Mouse (Mus musculus): ENCODE results near the gene Aipl1. TPM values are rescaled to one million over a fixed set of nuclear protein-coding genes. Genes with fewer than 3 reads are reported as not detected.
"Not testable (repeated sequence)": the region's sequence is repeated elsewhere in the genome, so short reads cannot be mapped to it uniquely, and the experiment has no call there.

The Aipl1 gene
- polyA plus RNA-seq, 1 experiment = not detected

GRCm38 (mm10) chr11:72023581-72023980 is 13.7 kb downstream of the Aipl1 start:
- DNase-seq (ENCODE audit: low read depth, low spot score) = no peak
- WGBS = 22% methylated on average over 10 of the region's 10 CpGs

- no peak for DNase-seq (ENCODE audit: low read depth, low spot score)
- 65% methylated on average over 6 of the region's 6 CpGs for WGBS
Observed at GRCm38 (mm10) chr11:72022827-72023226, 14.5 kb downstream of the Aipl1 start.

DNA sequence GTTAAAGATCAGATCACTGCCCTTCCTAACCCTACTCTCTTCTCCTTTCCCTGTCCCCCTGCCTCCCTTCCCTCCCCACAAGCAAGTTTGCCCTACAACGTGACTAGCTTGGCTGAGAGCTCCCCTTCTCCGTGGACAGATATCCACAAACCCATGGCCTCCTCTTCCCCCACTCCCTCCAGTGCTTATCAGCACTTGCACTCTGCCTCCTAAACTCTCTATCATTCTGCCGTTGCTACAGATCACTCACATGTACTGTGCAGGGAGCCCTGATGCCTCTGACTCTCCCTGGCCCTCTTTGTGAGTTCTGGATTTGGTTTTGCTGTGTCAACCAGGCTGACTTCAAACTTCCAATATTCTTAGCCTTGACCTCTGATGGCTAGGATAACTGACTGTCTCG is 16.3 kb downstream of the Aipl1 start:
- WGBS = 68% methylated on average over 4 of the region's 4 CpGs
- DNase-seq (ENCODE audit: low read depth, low spot score) = no peak

- 32% methylated on average over 9 of the region's 9 CpGs for WGBS
- DNase-seq (ENCODE audit: low read depth, low spot score) = no peak
Observed at GRCm38 (mm10) chr11:72017253-72017601, 20.1 kb downstream of the Aipl1 start.

GRCm38 (mm10) chr11:72016518-72017252 is 20.6 kb downstream of the Aipl1 start:
- WGBS = 75% methylated on average over 13 of the region's 13 CpGs
- DNase-seq (ENCODE audit: low read depth, low spot score) = no peak

DNA sequence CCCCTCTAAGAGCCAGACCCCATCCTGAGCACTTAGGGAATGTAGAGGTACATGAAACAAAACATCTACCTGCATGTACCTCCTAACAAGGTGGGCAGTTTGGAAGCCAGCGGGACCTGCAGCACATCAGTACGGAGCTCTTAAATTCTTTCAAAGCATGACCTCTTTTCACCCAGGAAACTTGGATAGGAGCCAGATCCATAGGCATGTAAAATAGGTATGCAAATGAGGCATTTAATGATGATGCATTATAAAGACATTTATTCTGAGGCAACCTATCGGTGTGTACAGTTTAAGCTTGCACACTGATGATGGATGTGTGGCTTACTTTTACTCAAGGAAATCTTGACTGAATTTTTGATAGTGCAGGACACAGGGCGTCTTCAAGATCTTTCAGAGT is 22.6 kb downstream of the Aipl1 start:
- no peak for DNase-seq (ENCODE audit: low read depth, low spot score)
- WGBS = 61% methylated on average over 4 of the region's 4 CpGs

DNA sequence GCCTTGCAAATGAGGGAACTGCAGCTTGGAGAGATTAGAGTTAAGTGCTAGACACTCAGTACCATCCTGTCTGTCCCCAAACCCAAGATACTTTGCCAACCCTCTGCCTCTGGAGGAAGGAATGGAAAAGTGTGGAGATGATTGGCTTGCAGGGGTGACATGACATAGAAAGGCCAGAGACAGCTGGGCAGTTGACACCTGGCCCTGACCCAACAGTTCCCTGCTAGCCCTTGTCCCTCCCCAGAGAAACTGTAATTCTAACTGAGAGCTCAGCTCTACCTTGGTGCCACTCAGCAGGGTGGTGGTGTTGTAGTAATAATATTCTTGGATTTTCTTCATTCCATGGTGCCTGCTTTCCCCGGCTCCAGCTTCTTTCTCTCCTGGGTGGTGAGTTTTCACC is 25.4 kb downstream of the Aipl1 start:
- no peak for DNase-seq (ENCODE audit: low read depth, low spot score)
- 80% methylated on average over 1 of the region's 1 CpGs for WGBS

- 17% methylated on average over 9 of the region's 9 CpGs for WGBS
- DNase-seq (ENCODE audit: low read depth, low spot score) = no peak
Observed at GRCm38 (mm10) chr11:72010940-72011722, 26.2 kb downstream of the Aipl1 start.

DNA sequence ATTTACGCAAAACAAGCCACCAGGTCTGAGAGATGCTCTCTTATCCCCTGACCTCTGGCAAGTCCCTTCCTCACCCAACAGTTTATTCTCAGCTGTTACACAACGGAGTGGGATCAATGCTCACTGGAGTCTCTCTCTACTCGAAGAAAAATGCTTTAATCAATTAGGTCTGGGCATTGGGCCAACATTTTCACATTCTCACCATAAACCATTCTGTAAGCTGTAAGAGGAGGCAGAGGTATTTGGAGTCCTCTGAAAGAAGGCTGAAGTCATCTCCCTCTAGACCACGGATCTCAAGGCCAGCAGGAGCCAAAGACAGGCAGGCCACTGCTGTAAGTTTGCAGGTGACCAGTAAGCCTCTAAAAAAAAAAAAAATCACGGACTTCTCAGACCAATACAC is 26.9 kb downstream of the Aipl1 start:
- no peak for DNase-seq (ENCODE audit: low read depth, low spot score)
- WGBS = 20% methylated on average over 5 of the region's 5 CpGs

DNA sequence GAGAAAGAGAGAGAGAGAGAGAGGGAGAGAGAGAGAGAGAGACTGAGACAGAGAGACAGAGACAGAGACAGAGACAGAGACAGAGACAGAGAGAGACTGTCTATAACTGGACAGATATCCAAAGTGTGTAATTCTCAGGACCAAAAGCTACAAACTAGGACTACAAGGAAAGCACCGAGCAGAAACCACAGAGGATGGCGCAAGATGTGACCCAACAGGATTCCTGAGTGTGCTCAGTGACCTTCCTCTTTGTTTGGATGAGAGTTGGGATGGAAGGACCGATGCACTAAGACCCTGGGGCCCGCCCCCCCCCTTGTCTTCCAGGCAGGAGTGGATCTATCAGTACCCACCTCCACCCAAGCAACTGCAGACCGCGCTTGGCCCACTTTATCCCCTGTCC is 31.8 kb downstream of the Aipl1 start:
- no peak for DNase-seq (ENCODE audit: low read depth, low spot score)
- 80% methylated on average over 6 of the region's 6 CpGs for WGBS

GRCm38 (mm10) chr11:72003171-72003570 is 34.1 kb downstream of the Aipl1 start:
- no peak for DNase-seq (ENCODE audit: low read depth, low spot score)
- 46% methylated on average over 9 of the region's 9 CpGs for WGBS

DNA sequence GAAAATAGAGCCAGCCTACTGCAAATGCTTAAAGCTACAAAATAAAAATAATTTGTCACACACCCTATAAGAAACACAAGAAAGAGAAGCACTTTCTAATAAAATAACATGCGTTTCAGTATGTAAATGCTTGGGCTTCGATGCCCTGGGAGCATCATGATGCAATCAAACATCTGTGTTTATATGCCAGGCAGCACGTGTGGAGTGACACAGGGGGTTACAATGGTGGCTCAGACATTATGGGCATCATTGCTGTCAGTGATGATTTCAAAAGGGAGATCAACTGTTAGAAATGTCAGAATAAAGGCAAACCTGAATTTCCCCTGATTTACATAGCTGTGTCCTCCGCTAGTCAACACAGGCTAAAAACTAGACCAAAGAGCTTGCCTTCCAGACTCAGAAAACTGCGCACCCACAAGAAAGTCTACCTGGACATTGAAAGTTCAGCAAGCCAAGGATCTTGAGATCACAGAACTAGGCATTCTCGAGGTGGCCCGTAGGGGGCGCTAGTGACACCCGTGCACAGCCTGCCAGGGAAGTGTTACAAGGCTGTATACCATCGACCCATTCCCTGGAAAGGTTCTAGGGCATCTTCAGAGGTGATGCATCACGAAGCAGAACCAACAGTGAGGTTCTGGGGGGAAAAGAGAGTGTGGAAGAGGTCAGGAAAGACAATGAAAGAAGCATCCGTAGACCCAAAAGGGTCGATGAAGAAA is 35.0 kb downstream of the Aipl1 start:
- 46% methylated on average over 13 of the region's 13 CpGs for WGBS
- DNase-seq (ENCODE audit: low read depth, low spot score) = no peak

DNA sequence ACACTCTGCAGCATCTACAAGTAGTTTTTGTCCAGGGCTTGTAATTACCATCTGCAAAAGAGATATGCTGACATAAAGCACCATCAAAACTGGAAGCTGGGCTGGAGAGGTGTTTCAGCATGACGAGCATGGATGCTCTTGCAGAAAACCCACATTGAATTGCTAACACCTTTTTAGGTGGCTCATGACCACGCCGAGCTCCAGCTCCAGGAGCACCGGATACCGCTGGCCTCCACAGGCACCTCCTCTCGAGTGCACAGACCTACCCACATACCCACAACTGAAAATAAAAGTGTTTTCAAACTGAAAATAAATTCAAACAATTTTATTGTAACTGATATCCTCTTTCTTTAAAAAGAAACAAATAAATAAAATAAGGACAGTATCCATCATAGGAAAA is 37.1 kb downstream of the Aipl1 start:
- 76% methylated on average over 6 of the region's 6 CpGs for WGBS
- no peak for DNase-seq (ENCODE audit: low read depth, low spot score)

DNA sequence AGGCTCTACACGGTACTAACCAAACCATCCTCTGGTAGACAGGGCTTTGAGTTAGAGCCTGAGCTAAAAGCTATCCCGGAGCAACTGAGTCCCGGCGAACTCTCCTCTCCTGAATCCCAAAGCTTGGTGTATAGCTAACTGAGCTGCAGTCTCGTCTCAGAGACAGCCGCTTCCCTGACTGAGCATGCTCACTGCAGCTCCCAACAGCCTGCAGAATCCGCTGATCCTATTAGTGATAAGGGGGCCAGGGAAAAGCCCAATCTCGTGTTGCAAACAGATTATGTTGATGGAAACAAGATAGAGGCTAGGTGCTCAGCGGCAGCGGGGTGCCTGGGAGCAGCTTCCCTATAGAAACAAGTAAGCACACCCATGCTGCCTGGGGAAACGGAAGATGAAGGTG is 40.5 kb downstream of the Aipl1 start:
- DNase-seq (ENCODE audit: low read depth, low spot score) = no peak
- 39% methylated on average over 11 of the region's 11 CpGs for WGBS

GRCm38 (mm10) chr11:71995968-71996511 is 41.3 kb downstream of the Aipl1 start:
- WGBS = 15% methylated on average over 9 of the region's 9 CpGs
- DNase-seq (ENCODE audit: low read depth, low spot score) = no peak

DNA sequence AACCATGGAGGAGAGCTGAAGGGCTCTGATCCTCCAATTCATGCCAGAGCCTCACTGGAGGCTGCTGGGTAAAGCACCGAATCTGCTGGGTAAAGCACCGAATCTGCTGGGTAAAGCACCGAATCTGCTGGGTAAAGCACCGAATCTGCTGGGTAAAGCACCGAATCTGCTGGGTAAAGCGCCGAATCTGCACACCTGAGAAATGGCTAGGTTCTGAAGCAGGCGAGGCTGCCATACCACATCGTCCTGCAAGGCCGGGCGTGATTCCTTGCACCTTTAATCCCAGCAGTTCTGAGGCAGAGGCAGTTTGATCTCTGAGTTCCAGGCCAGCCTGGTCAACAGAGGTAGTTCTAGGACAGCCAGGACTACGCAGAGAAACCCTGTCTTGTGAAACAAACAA is 44.9 kb downstream of the Aipl1 start:
- no peak for DNase-seq (ENCODE audit: low read depth, low spot score)
- WGBS = 82% methylated on average over 12 of the region's 12 CpGs

- DNase-seq (ENCODE audit: low read depth, low spot score) = peak; percentile 42
- 6% methylated on average over 5 of the region's 5 CpGs for WGBS
Observed at GRCm38 (mm10) chr11:71991541-71991940, 45.8 kb downstream of the Aipl1 start.

GRCm38 (mm10) chr11:71989407-71989806 is 47.9 kb downstream of the Aipl1 start:
- WGBS = 62% methylated on average over 5 of the region's 5 CpGs
- not testable (repeated sequence) for DNase-seq (ENCODE audit: low read depth, low spot score)

DNA sequence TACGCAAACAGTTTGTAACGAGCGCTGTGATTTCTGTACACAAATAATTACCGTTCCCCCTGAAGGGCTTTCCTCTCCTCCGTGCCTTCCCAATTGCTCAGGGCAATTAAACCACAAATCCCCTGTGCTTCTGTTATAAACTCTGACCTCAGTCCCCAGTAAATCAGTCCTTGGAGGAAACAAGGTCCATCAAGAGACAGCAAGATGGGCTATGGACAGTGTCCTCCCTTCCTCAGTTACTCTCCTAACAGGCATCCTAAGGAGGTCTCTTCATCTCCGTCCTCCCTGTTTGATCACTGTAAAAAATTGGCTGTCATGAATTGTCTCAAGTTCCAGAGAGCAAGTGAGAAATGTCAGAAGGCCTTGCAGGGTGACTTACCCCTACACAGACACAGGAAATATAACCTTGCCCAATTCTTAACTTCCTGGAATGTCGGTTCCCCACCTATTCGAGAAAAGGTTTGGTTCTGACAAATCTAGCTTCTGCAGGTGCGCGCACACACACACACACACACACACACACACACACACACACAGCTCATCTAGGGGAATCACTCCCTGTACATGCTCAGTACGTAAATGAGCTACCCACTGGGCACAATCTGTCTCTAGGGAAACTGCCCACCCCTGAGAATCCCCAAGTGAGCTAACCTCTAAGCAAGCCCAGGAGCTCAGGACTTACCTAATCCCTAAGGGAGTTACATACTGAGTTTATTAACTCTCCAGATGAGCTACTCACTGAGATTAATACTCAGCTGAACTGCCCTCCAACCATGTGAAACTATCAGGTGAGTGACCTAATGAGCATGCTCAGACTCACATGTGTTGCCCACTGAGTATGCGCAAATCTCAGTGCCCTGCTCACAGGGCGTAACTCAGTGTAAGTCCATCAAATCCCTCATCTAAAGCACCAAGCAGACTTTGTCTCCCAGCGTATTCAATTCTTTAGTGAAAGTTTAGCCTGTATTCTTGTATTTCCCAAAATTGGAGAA is 49.9 kb downstream of the Aipl1 start:
- WGBS = 53% methylated on average over 14 of the region's 14 CpGs
- no peak for DNase-seq (ENCODE audit: low read depth, low spot score)
